Mouse (Mus musculus) bone marrow macrophage, adult 2 months (primary cell): ENCODE measurements around the gene Clca1. TPM values are rescaled to one million over a fixed set of nuclear protein-coding genes. Genes with fewer than 3 reads are reported as not detected.

Experiments
- H3K27ac ChIP-seq: 2 replicates; pipeline ENCODE4 v1.5.1; 2012; ENCODE audit warnings: low read depth, low read length; ENCODE audit not compliant: insufficient read depth
- H3K4me1 ChIP-seq: 2 replicates; pipeline ENCODE4 v1.6.1; 2012; ENCODE audit warnings: low read length; ENCODE audit not compliant: control insufficient read depth, insufficient read depth
- H3K4me3 ChIP-seq: 2 replicates; pipeline ENCODE4 v1.5.1; 2012; ENCODE audit warnings: mild to moderate bottlenecking, low read length, moderate library complexity; ENCODE audit not compliant: insufficient read depth
- CTCF ChIP-seq: IDR thresholded peaks from 2 replicates; pipeline ENCODE4 v1.5.1; 2012; ENCODE audit warnings: low read depth, mild to moderate bottlenecking, low read length, moderate library complexity
- POLR2A ChIP-seq: IDR thresholded peaks from 2 replicates; pipeline ENCODE4 v1.6.1; 2012; ENCODE audit warnings: mild to moderate bottlenecking, low read depth, low read length, borderline replicate concordance
- polyA plus RNA-seq: library from polyadenylated mRNA; stranded (reverse); fragments of >200 nt; gene quantifications from 2 replicates; pipeline ENCODE4 v1.2.4, GENCODE M21; 2012; ENCODE audit not compliant: missing spikeins, insufficient read depth, insufficient read length

Clca1 gene
- polyA plus RNA-seq, 1 experiment, result not detected

- Histone ChIP-seq H3K4me1 (no peaks in the 10 kb centered on the region), H3K27ac (no peak overlapping the region)
- TF ChIP-seq CTCF, result no peak
- TF ChIP-seq POLR2A, result no peak
These were observed 66.5 kb downstream of the Clca1 start for GRCm38 (mm10) chr3:144966074-144966473.

More at GRCm38 (mm10) chr3:144966074-144966473, 66.5 kb downstream of the Clca1 start:
- no peak overlapping the region for H3K4me3 ChIP-seq

Other genes starting within 250 kb of the Clca1 start
- not detected in 2 replicates for gene Clca3a2, start 213.3 kb downstream of the Clca1 start, polyA plus RNA-seq
- not detected in 2 replicates for gene Clca3b, start 183.4 kb downstream of the Clca1 start, polyA plus RNA-seq
- not detected in 2 replicates for gene Clca4b, start 100.2 kb downstream of the Clca1 start, polyA plus RNA-seq
- gene Clca4a, start 57.7 kb downstream of the Clca1 start, polyA plus RNA-seq, result not detected in 2 replicates
- not detected in 2 replicates for gene Clca2, start 66.7 kb upstream of the Clca1 start, polyA plus RNA-seq
- 15.0 and 22.8 TPM in 2 replicates for gene Odf2l, start 85.8 kb upstream of the Clca1 start, polyA plus RNA-seq